Mouse (Mus musculus) adrenal gland, adult 18-20 months (tissue): Measurements from ENCODE around the gene Creb3l2. TPM values are rescaled to one million over a fixed set of nuclear protein-coding genes. Genes with fewer than 3 reads are reported as not detected.

Source experiments
- DNase-seq, 2 experiments: peaks; one replicate each; pipeline ENCODE4 v3.0.0; 2021 to 2022; ENCODE audit warnings: low spot score in 2 of 2
- total RNA-seq, 2 experiments: library from RNA; stranded (reverse); gene quantifications; 1 replicate in 1 of 2; 2 replicates in 1 of 2; pipeline ENCODE4 v1.2.3; 2021

Gene Creb3l2
- total RNA-seq, 2 experiments from 2014 or later: 60.1 to 71.2 TPM

DNA sequence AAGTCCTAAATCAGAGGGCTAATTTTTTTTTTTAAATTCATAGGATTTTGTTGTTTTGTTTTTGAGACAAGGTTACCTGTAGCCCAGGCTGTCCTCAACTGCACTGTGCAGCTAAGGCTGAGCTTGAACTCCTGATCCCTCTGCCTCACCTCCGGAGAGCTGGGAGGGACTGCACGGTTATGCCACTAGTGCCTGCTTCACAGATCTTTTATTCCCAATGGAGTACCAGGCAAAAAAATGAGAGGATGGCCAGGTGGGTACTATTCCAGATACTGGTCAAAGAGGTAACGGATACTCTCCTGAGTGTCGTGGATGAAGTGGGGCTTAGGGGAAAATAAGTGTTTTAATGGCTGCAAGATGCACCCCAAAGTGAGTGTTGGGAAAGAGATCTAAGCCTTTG lies 835 bp upstream of the Creb3l2 start:
- no peak for DNase-seq

DNA sequence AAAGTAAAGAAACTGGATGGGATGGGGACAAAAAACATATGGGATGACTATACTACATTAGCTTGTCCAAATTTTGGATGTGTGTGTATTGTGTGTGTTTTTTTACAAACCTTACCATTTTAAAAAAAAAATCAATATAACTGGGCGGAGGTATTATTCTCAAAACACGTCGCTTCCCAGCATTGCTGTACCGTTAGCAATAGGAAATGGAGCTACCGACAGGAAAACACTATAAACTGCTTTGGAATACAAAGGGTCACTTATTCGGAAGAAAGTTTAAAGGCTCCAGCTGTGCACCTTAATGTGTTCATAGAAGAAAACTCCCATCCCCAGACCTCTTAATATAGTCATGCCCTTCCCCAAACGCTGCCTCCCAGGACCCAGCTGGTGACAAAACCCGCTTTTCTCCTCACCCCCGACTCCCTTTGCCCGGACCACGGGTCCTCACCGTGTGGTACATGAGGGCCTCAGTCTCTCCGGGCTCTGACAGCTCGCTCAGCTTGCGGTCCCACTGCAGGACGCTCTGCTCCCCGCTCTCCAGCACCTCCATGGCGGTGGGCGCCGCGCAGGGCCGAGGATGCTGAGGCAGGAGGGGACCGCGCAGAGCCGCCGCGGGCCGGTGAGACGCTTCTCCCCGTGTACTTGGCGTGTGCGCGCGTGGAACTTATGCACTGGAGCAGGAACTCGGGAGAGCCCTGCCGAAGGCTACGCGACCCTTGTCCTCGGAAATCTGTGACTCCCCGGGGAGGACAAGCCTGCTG lies 515 bp downstream of the Creb3l2 start:
- peak; percentile 54 to 63 for DNase-seq

DNA sequence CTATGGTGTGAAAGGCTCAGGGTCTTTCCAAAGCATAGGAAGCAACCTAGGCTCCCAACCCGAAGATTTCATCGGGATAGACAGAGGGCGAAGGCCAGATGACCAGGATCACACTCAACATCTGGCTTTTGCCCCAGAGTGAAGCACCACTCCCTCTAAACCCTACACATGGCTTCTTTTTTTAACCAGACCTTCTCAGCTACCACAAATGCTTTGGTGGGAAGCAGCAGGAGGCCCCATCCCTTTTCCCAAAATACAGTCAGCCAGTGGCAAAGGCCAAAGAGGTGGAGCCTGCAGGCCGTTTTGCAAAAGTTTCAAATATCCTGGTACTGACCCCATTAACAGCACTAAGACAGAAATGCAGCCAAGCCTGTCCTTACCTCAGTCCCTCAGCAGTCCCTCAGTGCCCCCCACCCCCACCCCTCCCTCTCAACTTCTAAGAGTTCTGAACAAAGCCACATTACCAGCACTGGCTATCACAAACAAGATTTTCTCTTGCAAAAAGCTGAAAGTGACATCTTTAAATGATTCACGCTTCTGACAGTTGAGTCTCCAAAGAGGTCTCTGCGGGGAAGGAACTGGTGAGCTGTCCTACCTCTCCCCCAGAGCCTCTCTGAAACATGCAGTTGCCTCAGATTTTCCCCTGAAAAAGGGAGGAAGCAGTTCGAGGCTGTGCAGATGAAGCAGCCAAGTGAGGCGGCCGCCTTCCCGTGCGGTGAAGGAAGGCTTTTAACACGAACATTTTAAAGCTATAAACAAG lies 1.3 kb downstream of the Creb3l2 start:
- peak in 1 of 2 experiments; percentile 43 for DNase-seq

DNA sequence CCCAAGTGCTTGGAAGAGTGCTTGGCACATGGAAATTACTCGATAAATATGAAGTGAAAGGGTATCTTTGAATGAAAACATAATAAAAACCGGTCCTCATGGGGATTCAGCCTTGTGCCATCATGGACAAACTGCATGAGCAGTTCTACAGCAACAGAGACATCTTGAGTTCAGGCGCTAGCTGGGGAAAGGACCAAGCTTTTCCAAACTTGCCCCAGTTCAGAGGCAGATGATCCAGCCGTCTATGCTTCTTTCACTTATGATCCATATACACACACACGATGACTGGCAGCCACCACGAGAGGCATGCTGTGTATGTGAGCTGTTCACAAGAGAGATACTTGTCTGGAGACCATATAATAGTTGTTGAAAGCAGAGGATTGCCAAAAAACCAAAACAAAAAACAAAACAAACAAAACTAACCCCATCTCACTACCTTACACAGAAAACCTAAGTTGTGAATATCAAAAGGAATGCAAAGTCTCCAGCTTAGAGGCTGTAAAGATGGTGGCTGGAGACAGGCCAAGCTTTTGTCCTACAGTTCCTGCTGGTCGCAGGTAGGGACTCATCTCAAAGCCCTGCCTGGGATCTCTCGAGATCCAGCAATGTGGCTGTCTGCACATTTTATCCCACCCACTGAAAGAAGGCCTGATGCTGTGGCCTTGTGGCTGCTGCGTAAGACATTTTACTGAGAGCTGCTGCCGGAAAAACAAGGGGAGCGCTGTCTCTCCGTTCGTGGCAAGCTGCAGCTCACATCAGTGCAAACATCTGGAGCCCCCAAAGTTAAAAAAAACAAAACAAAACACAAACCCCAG lies 2.1 kb downstream of the Creb3l2 start:
- DNase-seq: peak in 1 of 2 experiments; percentile 43

DNA sequence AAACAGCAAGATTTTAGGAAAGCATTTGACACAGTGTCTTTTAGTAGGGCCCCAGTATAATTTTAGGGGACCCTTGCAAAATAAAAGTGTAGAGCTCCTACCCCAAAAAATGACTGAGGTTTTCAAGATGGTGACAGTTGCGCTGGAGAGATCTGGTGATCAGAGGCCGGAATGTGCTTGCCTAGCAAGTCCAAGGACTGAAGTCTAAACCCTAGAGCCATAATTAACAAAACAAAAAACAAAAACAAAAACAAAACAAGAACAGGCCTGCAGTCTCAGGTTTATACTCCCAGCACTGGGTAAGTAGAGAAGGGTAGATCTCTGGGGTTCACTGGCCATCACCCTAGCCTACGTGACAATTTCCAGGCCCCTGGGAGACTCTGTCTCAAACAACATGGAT lies 3.4 kb downstream of the Creb3l2 start:
- DNase-seq: no peak

DNA sequence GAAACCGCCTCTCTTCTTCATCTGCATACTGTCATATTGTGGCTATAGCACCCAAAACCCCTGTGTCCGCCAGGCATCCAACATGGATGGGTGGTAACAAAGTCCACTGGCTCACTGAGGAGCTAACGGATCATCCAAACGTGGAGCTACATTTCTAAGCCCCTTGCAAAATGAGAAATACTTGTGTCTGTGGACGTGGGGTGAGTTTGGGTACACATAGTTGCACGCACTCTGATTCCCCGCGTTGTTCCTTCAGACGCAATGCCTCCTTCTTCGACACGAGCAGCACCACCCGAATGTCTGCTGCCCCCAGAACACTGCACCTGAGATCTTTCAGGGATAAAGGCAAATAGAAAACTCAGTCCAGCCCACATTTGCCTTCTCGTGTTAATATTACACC lies 4.9 kb downstream of the Creb3l2 start:
- DNase-seq: no peak

DNA sequence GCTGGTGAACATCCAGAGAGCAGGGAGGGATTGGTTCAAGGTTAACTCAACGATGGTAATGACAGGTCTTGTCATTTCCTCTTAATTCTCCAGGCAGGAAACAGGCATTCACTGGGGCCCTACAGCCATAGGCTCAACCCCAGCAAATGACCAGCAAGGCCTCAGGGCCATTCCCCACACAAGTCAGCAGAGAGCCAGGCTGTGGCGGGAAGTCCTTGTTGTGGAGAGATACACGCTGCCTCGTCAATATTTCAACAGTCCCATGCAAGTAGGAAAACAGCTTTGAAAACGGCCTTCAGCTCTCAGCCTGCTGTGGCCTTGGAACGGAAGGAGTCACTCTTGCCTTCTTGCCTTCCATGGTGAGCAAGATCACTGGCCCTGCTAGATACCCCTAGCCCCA lies 6.6 kb downstream of the Creb3l2 start:
- DNase-seq: peak in 1 of 2 experiments; percentile 46

DNA sequence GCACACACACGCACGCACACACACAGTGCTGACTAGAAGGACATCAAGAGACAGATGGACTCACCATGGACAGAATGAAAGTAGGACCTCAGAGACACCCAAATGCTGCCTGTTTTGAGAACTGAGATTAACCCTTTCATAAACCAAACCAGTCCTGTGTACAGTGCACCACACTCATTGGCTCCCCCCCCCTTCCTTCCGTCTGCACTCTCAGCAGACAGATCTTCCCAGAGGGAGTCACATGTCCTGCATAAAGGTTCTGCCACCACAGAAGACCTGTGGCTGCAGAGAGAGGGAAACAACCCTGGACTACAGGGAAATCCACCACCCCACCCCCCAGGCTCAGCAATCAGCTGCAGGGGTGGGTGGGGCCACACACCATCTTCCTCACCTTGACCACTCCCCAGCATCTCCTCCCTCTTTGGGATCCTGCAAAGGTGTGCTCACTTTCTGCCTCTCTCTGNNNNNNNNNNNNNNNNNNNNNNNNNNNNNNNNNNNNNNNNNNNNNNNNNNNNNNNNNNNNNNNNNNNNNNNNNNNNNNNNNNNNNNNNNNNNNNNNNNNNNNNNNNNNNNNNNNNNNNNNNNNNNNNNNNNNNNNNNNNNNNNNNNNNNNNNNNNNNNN lies 12.0 kb downstream of the Creb3l2 start:
- no peak for DNase-seq

DNA sequence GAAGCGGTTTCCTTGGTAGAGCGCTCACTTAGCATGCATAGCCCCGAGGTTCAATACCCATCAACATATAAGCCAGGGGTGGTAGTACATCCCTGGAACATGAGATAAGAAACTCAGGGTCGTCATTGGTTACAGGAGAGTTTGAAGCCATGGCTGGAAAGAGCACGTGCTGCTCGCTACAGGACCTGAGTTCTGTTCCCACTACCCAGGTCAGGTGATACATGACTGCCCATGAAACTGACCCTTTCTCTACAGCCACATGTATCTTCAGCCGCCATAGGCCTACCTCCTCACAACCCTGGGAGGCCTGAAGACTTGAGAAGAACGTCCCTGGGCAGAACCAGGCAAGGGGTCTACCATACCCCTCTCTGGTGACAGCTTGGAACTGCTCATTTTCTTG lies 13.0 kb downstream of the Creb3l2 start:
- DNase-seq: no peak

DNA sequence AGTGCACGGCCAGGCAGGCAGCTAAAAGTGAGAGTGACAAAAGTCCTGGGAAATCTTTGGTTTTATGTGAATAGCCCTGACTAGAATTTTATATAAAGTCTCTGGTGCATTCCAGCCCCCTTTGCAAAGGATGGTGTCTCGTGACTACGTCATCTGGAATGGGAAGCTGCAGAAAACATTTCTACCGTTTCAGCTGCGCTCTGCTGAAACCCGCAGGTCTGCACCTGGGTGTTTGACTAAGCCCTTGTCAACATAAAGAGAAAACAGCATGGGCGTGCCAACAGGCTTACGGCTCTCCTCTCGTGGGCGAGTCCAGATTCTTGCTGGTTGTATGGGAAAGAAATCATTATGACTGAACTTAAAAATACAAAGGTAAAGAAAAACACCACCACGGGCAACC lies 13.9 kb downstream of the Creb3l2 start:
- no peak for DNase-seq

DNA sequence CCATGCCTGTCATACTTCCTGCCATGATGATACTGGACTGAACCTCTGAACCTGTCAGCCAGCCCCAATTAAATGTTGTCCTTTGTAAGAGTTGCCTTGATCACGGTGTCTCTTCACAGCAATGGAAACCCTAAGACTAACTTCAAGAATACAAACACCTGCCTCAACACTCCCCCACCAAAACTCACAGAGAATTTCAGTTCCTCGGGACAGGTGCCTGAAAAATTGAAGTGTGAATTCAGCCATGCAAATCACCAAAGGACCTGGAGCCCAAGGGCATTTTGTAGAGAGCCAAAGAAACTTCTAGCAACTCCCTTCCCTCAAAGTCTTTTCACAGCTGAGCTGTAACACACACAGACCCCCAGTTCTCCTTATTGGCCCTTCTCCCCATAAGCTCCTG lies 15.3 kb downstream of the Creb3l2 start:
- no peak for DNase-seq

DNA sequence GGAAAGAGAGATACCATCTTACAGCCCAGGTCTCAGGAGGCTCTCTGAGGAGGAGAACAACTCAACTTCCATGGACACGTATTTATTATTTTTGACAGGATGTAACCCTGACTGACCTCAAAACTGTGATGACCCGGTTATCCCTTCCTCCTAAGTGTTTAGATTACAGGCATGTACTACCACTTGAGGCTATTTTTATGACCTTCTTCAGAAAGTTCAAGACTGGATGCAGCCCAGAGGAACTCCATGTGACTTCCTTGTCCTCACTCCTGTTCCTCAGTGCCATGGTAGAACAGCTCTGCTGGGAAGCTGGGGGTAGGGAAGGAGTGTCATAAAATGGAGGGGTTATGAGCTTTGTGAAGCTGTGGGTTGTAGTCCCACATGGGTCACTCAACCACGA lies 16.1 kb downstream of the Creb3l2 start:
- DNase-seq: no peak

DNA sequence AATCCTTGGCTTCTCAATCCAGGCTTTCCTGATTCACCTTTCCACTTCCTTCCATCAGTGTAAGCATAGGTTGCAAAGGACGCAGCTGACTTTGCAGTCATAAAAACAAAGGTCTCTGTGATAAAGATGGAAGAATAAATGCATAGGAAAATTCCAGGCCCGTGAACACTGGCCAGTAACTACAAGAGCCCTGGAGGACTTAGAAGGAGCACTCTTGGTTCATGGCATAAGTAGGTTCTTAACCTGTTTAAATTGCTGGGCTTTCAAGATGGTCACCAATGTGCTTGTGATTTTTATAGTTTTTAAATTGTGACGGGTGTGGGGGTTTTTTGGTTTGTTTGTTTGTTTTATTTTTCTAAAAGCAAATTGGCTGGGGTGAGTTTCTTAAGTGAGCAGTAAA lies 16.9 kb downstream of the Creb3l2 start:
- no peak for DNase-seq

DNA sequence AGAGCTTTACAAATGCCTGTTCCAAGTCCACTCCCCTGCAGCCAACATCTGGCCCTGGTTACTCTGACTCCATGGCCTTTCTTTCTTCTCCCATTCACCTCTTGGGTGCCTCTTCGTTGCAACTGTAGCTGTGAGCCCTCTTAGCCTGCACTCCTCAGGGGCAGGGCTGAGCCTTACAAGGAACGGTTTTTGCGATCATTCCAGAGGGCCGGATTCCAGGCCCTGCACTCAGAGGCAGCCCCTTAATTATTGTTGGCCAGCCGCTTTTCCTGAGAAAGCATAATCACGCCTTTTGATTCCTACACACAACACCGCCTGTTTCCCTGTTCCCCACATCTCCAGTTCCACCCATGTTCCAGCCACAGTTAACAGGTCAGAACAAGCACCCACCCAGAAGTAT lies 17.6 kb downstream of the Creb3l2 start:
- no peak for DNase-seq

DNA sequence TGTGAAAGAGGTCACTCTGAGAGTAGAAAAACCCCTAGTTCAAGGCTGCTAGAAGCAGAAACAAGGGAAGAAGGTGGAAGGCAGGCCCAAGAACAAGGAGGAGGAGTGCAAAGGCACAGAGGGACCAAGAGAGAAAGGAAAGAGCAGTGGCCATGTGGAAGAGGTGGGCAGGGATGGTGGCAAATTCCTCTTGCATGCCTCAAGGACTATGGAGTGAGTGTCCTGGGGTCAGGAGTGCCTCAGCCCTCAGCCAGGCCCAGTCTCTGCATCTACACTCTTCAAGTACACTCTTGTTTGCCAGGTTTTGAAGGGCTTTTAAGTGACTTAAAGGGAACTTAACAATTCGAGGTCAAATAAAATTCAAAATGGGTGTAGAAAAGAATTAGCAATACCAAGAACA lies 18.6 kb downstream of the Creb3l2 start:
- DNase-seq: no peak

DNA sequence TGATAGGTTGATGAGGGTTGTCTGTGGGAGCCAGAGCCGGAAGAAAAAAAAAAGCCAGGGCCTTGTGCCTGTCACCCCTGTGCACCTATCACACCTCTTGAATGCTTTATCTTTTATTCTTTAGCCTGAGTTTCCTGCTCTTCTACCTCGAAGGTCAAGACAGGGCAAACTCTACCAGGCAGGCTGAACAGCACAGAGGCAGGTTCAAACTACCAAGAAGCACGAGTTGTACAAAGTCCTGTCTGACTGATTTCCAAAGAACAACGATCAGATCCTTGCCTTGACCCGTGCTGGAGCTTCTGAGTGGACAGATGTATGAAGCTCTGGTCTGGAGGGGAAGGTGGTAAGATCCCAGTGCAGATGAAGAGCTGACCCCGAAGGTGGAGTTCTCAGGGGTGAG lies 20.8 kb downstream of the Creb3l2 start:
- DNase-seq: no peak

DNA sequence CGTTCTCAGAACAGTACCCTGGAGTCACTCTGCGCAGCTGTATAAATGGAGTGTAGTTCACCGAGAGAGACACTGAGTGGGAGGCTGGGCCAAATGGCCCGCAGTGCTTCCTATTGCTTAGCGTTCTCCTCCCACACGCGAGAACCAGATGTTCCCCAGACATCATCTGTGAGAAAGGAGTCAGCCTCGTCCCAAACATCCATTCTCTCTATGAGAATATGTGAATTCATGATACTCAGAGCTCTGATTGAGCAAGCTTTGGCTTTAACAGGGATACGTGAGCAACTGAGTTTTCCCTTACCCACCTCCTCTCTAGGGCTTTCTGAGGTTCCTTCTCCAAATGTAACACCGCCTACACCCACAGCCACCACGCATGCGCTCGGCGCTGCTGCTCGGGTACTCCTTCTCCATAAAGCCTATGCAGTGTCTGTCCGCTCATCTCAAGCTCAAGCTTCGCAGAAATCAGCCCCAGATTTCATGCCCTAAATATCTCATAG lies 22.5 kb downstream of the Creb3l2 start:
- no peak for DNase-seq

DNA sequence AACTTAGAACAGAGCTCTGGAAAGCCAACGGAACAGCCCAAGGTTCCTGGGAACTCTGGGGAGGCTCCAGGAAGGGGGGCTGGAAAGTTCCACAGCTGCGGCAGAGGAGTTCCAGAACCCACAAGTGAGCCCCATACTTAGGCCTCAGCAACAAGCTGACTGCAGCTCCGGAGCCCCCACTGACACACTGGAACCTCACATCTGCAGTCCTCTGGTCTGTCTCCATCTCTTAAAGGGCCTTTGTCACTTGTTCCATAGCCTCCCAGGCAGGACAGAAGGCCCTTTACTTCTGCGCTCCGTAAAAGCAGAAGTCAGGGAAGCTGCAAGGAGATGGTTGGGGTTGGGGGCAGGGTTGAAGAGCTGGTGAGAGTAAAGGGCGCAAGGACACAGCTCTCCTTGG lies 23.0 kb downstream of the Creb3l2 start:
- DNase-seq: no peak

DNA sequence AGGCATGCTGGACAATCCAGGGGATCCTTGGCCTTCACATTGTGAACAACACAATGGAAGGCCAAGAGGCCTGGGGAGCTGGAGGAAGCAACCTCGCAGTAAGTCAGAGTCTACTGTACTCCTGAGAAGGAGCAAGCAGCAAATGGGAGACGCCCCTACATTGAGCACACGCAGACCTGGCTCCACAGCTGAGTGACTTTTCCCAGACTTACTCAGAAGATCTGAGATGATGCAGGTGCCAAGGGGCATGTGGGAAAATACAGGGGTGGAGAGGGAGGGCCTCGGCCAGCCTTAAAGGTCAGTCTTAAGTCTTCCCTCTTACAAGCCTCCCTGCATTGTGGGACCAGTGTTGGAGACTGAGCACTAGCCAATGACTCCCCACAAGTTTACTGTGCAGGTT lies 25.2 kb downstream of the Creb3l2 start:
- no peak for DNase-seq

DNA sequence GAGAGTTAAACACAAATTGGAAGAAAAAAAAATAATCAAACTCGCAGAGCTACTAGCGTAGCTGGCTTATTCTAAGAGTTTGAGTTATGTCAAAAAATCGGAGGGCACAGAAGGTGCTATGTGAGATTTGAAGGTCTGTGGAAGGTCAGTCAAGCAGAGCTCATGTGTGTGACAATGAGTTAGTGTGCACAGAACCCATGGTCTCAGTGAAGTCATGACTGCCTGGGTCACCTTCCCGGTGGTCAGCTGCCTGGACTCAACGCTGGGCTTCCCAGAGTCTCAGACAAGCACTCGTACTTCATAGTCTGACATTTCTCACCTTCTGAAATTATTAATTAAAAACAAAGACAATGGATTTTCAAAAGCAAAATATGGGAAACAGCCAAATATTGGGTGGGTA lies 26.4 kb downstream of the Creb3l2 start:
- no peak for DNase-seq

DNA sequence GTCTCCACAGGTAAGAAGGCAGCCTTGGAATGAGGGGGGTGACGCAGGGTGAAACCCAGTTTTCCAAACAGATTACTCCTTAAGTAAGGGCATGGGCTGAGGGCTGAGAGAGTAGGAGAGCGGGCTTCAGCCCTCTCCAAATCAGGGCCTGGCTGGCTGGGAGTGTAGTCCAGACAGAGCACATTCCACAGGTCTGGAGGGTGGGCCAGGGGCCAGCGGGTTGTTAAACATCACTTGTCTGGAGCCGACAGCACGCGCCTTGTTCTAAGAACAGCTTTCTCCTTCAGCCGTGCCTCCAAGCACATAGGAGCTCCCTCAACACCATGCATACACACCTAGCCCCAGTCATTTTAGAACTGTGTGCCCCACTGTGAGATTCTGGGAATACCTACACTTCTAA lies 26.9 kb downstream of the Creb3l2 start:
- no peak for DNase-seq
